Mouse (Mus musculus): ENCODE measurements around the gene Kif6. TPM values are rescaled to one million over a fixed set of nuclear protein-coding genes. Genes with fewer than 3 reads are reported as not detected.

Kif6 gene
- polyA plus RNA-seq, 1 experiment from 2014 or later, result 1.9 TPM

DNA sequence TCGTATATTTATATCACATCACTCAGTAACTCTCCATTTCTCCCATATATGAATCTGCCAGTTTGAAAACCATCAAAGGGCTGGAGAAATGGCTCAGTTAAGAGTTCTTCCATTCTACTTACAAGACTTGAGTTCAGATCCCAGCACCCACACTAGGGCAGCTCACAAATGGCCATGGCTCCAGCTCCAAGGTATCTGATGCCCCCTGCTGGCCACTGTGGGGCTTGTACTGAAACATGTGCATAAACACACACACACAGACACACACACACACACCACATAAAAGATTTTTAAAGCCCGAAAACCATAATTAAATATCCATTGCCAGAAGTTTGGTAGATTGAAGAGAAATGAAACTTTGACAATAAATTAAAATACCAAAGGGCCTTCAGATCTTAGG is 111.3 kb downstream of the Kif6 start:
- no peak for ATAC-seq (ENCODE audit: insufficient number of reproducible peaks, insufficient read depth, low FRiP score, low read depth)
- Histone ChIP-seq H3K4me1 (ENCODE audit: control insufficient read depth in 2 of 2, insufficient read depth in 2 of 2, low read length in 2 of 2) (no peaks in the 10 kb centered on the region), H3K36me3 (ENCODE audit: control insufficient read depth, insufficient read depth, low read length) (no peaks in the 10 kb centered on the region), H3K27me3 (ENCODE audit: control insufficient read depth, insufficient read depth, low read length) (no peaks in the 10 kb centered on the region), H3K4me3 (ENCODE audit: control insufficient read depth in 1 of 2, insufficient read depth in 1 of 2, low read depth in 1 of 2, low read length in 2 of 2) (no peak overlapping the region), H3K4me2 (ENCODE audit: low read length) (no peak overlapping the region), H3K9me3 (ENCODE audit: control insufficient read depth, low read length) (no peaks in the 10 kb centered on the region), H3K9ac (ENCODE audit: low read length) (no peak overlapping the region), H3K27ac (replicated peaks in 1 of 2; ENCODE audit: control insufficient read depth in 1 of 2, insufficient read depth in 1 of 2, low read depth in 2 of 2, low read length in 2 of 2) (no peak overlapping the region)
- WGBS, result 90% methylated on average over 2 of the region's 2 CpGs

DNA sequence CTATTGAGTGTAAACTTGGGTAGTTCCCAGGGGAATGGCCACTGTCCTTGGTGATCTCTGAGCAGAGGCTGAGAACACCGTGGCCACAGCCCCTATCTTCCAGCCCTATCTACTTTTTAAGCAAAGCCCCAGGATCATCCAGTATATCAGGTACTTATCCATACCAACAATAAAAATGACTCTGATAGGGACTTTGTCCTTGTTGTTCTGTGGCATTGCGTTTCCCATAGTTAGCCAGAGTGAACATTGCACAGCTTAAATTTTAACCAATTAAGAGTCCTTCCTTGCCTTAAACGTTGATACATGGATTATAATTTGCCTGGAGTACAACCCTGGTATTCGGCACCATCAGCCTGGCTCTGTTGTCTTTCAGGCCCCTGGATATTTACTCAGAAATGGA is 112.0 kb downstream of the Kif6 start:
- no peak overlapping the region for H3K27ac ChIP-seq (replicated peaks in 1 of 2; ENCODE audit: control insufficient read depth in 1 of 2, insufficient read depth in 1 of 2, low read depth in 2 of 2, low read length in 2 of 2)
- no peaks in the 10 kb centered on the region for H3K27me3 ChIP-seq (ENCODE audit: control insufficient read depth, insufficient read depth, low read length)
- H3K9ac ChIP-seq (ENCODE audit: low read length), result no peak overlapping the region
- H3K36me3 ChIP-seq (ENCODE audit: control insufficient read depth, insufficient read depth, low read length), result no peaks in the 10 kb centered on the region
- H3K4me3 ChIP-seq (ENCODE audit: control insufficient read depth in 1 of 2, insufficient read depth in 1 of 2, low read depth in 1 of 2, low read length in 2 of 2), result no peak overlapping the region
- WGBS, result 80% methylated on average over 4 of the region's 4 CpGs
- no peak overlapping the region for H3K4me2 ChIP-seq (ENCODE audit: low read length)
- no peaks in the 10 kb centered on the region for H3K9me3 ChIP-seq (ENCODE audit: control insufficient read depth, low read length)
- H3K4me1 ChIP-seq (ENCODE audit: control insufficient read depth in 2 of 2, insufficient read depth in 2 of 2, low read length in 2 of 2), result no peaks in the 10 kb centered on the region
- ATAC-seq (ENCODE audit: insufficient number of reproducible peaks, insufficient read depth, low FRiP score, low read depth), result no peak

DNA sequence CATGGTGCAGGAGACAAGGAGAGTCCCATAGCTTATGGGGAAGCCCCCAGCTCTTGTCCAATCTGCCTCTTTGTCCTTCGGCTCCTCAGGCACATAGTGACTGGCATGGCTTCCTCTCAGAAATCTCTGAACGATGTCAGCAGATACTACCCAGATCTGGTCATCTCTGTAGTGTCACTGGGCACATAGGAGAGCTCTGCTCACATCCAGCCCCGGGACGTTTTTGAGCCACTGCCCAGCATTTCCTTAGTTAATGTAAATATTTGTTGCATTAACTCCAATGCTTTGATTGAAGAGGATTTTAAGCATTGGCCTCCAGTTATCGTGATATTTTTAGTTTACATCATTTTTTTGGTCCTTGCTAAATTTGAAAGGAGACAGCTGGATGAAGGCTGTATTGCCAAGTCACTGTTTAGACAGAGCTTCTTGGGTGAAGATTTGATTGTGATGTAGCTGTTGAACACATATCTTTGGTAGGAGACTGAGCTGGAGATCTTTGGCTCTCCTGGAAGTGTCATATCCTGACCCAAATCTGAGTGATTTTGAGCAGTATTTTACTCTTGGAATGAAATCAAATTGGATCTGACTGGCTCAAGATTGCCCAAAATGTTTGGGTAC is 112.6 kb downstream of the Kif6 start:
- Histone ChIP-seq H3K27ac (replicated peaks in 1 of 2; ENCODE audit: control insufficient read depth in 1 of 2, insufficient read depth in 1 of 2, low read depth in 2 of 2, low read length in 2 of 2) (no peak overlapping the region), H3K4me2 (ENCODE audit: low read length) (no peak overlapping the region), H3K9me3 (ENCODE audit: control insufficient read depth, low read length) (no peaks in the 10 kb centered on the region), H3K9ac (ENCODE audit: low read length) (no peak overlapping the region), H3K27me3 (ENCODE audit: control insufficient read depth, insufficient read depth, low read length) (no peaks in the 10 kb centered on the region), H3K4me1 (ENCODE audit: control insufficient read depth in 2 of 2, insufficient read depth in 2 of 2, low read length in 2 of 2) (no peaks in the 10 kb centered on the region), H3K36me3 (ENCODE audit: control insufficient read depth, insufficient read depth, low read length) (no peaks in the 10 kb centered on the region), H3K4me3 (ENCODE audit: control insufficient read depth in 1 of 2, insufficient read depth in 1 of 2, low read depth in 1 of 2, low read length in 2 of 2) (no peak overlapping the region)
- ATAC-seq (ENCODE audit: insufficient number of reproducible peaks, insufficient read depth, low FRiP score, low read depth), result no peak
- WGBS, result 63% methylated on average over 5 of the region's 5 CpGs

GRCm38 (mm10) chr17:49729856-49730255 is 114.9 kb downstream of the Kif6 start:
- Histone ChIP-seq H3K4me1 (ENCODE audit: control insufficient read depth in 2 of 2, insufficient read depth in 2 of 2, low read length in 2 of 2) (no peaks in the 10 kb centered on the region), H3K4me3 (ENCODE audit: control insufficient read depth in 1 of 2, insufficient read depth in 1 of 2, low read depth in 1 of 2, low read length in 2 of 2) (no peak overlapping the region), H3K4me2 (ENCODE audit: low read length) (no peak overlapping the region), H3K9me3 (ENCODE audit: control insufficient read depth, low read length) (no peaks in the 10 kb centered on the region), H3K36me3 (ENCODE audit: control insufficient read depth, insufficient read depth, low read length) (no peaks in the 10 kb centered on the region), H3K9ac (ENCODE audit: low read length) (no peak overlapping the region), H3K27ac (replicated peaks in 1 of 2; ENCODE audit: control insufficient read depth in 1 of 2, insufficient read depth in 1 of 2, low read depth in 2 of 2, low read length in 2 of 2) (no peak overlapping the region), H3K27me3 (ENCODE audit: control insufficient read depth, insufficient read depth, low read length) (no peaks in the 10 kb centered on the region)
- no peak for ATAC-seq (ENCODE audit: insufficient number of reproducible peaks, insufficient read depth, low FRiP score, low read depth)
- WGBS, result 74% methylated on average over 1 of the region's 1 CpGs

DNA sequence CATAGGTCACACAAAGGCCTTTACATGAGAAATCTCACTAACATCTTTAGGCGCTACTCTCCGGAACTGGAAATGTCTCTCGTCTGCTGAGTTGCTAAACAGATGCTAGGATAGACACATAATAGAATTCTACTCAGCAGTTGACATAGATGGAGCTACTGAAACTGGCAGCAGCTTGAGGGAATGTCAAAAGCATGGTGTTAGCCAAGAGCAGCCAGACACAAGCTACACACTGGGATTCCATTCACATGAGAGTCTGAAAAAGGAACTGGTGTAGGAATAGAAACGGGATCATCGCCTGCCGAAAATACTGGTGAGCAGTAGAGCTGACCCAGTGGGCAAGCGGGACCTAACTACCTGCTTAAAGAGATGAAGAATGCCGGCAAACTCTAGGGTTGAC is 117.8 kb downstream of the Kif6 start:
- Histone ChIP-seq H3K27ac (replicated peaks in 1 of 2; ENCODE audit: control insufficient read depth in 1 of 2, insufficient read depth in 1 of 2, low read depth in 2 of 2, low read length in 2 of 2) (no peak overlapping the region), H3K4me3 (ENCODE audit: control insufficient read depth in 1 of 2, insufficient read depth in 1 of 2, low read depth in 1 of 2, low read length in 2 of 2) (no peak overlapping the region)
- no peak for ATAC-seq (ENCODE audit: insufficient number of reproducible peaks, insufficient read depth, low FRiP score, low read depth)

DNA sequence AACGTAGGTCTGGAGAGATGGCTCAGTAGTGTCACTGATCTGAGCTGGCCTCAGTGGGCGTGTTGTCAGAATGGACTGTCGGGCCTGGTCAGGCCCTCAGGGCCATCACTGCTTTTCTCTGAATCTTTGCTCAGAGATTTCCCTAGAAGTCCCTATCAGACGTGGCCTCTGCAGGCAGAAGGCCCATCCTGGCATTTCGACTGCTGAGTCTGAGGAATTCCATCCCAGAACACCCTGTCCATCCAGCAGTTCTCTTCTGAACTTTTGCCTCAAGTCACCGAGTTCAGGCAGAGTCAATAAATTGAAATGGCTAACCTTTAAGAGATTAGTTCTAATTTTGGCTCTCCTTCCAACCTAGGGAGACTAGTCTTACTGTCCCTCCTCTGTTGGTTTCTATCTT is 119.1 kb downstream of the Kif6 start:
- WGBS, result 70% methylated on average over 6 of the region's 6 CpGs
- ATAC-seq (ENCODE audit: insufficient number of reproducible peaks, insufficient read depth, low FRiP score, low read depth), result no peak
- no peaks in the 10 kb centered on the region for H3K36me3 ChIP-seq (ENCODE audit: control insufficient read depth, insufficient read depth, low read length)
- no peak overlapping the region for H3K4me2 ChIP-seq (ENCODE audit: low read length)
- H3K27me3 ChIP-seq (ENCODE audit: control insufficient read depth, insufficient read depth, low read length), result no peaks in the 10 kb centered on the region
- H3K27ac ChIP-seq (replicated peaks in 1 of 2; ENCODE audit: control insufficient read depth in 1 of 2, insufficient read depth in 1 of 2, low read depth in 2 of 2, low read length in 2 of 2), result no peak overlapping the region
- no peaks in the 10 kb centered on the region for H3K9me3 ChIP-seq (ENCODE audit: control insufficient read depth, low read length)
- H3K4me3 ChIP-seq (ENCODE audit: control insufficient read depth in 1 of 2, insufficient read depth in 1 of 2, low read depth in 1 of 2, low read length in 2 of 2), result no peak overlapping the region
- H3K9ac ChIP-seq (ENCODE audit: low read length), result no peak overlapping the region
- H3K4me1 ChIP-seq (ENCODE audit: control insufficient read depth in 2 of 2, insufficient read depth in 2 of 2, low read length in 2 of 2), result peaks cover 0 to 10% of the 10 kb centered on the region in 2 experiments; a peak in 2 of 4 replicates

More for the DNA sequence above, 117.8 kb downstream of the Kif6 start:
- H3K9me3 ChIP-seq (ENCODE audit: control insufficient read depth, low read length), result no peaks in the 10 kb centered on the region
- 0 out of 4 replicates have a peak, but pooled peaks cover 0 to under 1% of the 10 kb centered on the region in 2 experiments for H3K4me1 ChIP-seq (ENCODE audit: control insufficient read depth in 2 of 2, insufficient read depth in 2 of 2, low read length in 2 of 2)
- 74% methylated on average over 8 of the region's 8 CpGs for WGBS
- no peak overlapping the region for H3K9ac ChIP-seq (ENCODE audit: low read length)
- no peaks in the 10 kb centered on the region for H3K27me3 ChIP-seq (ENCODE audit: control insufficient read depth, insufficient read depth, low read length)
- no peak overlapping the region for H3K4me2 ChIP-seq (ENCODE audit: low read length)
- no peaks in the 10 kb centered on the region for H3K36me3 ChIP-seq (ENCODE audit: control insufficient read depth, insufficient read depth, low read length)

DNA sequence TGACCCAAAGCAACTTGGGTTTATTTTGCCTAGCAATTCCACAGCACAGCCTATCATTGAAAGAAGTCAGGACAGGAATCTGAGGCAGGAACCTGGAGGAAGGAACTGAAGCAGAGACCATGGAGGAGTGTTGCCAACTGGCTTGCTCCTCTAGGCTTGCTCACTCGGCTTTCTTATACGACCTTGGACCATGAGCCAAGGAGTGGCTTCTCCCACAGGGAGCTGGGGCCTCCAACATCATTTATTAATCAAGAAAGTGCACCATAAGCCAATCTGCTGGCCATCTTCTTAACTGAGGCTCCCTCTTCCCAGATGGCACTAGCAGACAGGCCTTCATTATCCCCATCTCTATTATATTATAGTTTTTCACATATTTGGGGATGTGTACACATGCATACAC is 119.8 kb downstream of the Kif6 start:
- H3K4me3 ChIP-seq (ENCODE audit: control insufficient read depth in 1 of 2, insufficient read depth in 1 of 2, low read depth in 1 of 2, low read length in 2 of 2), result no peak overlapping the region

GRCm38 (mm10) chr17:49736364-49736763 is 121.4 kb downstream of the Kif6 start:
- ATAC-seq (ENCODE audit: insufficient number of reproducible peaks, insufficient read depth, low FRiP score, low read depth), result no peak
- Histone ChIP-seq H3K27me3 (ENCODE audit: control insufficient read depth, insufficient read depth, low read length) (no peaks in the 10 kb centered on the region), H3K36me3 (ENCODE audit: control insufficient read depth, insufficient read depth, low read length) (no peaks in the 10 kb centered on the region), H3K9me3 (ENCODE audit: control insufficient read depth, low read length) (no peaks in the 10 kb centered on the region), H3K4me3 (ENCODE audit: control insufficient read depth in 1 of 2, insufficient read depth in 1 of 2, low read depth in 1 of 2, low read length in 2 of 2) (no peak overlapping the region), H3K27ac (replicated peaks in 1 of 2; ENCODE audit: control insufficient read depth in 1 of 2, insufficient read depth in 1 of 2, low read depth in 2 of 2, low read length in 2 of 2) (no peak overlapping the region), H3K4me1 (ENCODE audit: control insufficient read depth in 2 of 2, insufficient read depth in 2 of 2, low read length in 2 of 2) (peaks cover 2 to 10% of the 10 kb centered on the region in 2 experiments; a peak in 2 of 4 replicates), H3K9ac (ENCODE audit: low read length) (no peak overlapping the region), H3K4me2 (ENCODE audit: low read length) (no peak overlapping the region)
- 69% methylated on average over 3 of the region's 3 CpGs for WGBS

More for the DNA sequence above, 119.8 kb downstream of the Kif6 start:
- 79% methylated on average over 2 of the region's 2 CpGs for WGBS
- no peaks in the 10 kb centered on the region for H3K27me3 ChIP-seq (ENCODE audit: control insufficient read depth, insufficient read depth, low read length)
- H3K4me2 ChIP-seq (ENCODE audit: low read length), result no peak overlapping the region
- H3K27ac ChIP-seq (replicated peaks in 1 of 2; ENCODE audit: control insufficient read depth in 1 of 2, insufficient read depth in 1 of 2, low read depth in 2 of 2, low read length in 2 of 2), result no peak overlapping the region
- H3K4me1 ChIP-seq (ENCODE audit: control insufficient read depth in 2 of 2, insufficient read depth in 2 of 2, low read length in 2 of 2), result peaks cover 0 to 10% of the 10 kb centered on the region in 2 experiments; a peak in 2 of 4 replicates
- H3K36me3 ChIP-seq (ENCODE audit: control insufficient read depth, insufficient read depth, low read length), result no peaks in the 10 kb centered on the region
- no peak overlapping the region for H3K9ac ChIP-seq (ENCODE audit: low read length)
- no peak for ATAC-seq (ENCODE audit: insufficient number of reproducible peaks, insufficient read depth, low FRiP score, low read depth)
- H3K9me3 ChIP-seq (ENCODE audit: control insufficient read depth, low read length), result no peaks in the 10 kb centered on the region

All from heart, embryonic 14.5 days (tissue).